Mouse (Mus musculus) heart, embryonic 11.5 days (tissue): ENCODE results near the gene Fev. TPM values are rescaled to one million over a fixed set of nuclear protein-coding genes. Genes with fewer than 3 reads are reported as not detected.

Source experiments
- microRNA counts: library from miRNA; unstranded; fragments of <30 nt; microRNA quantifications from one replicate; lab custom pipeline; 2015
- microRNA-seq: library from miRNA; unstranded; fragments of <30 nt; microRNA quantifications from one replicate; pipeline ENCODE4, GENCODE M21; 2016; ENCODE audit warnings: borderline number of aligned reads
- polyA plus RNA-seq: library from polyadenylated mRNA; unstranded; fragments of >200 nt; fragmentation: Nextera tagmentation; extraction: Ambion mirVana; gene quantifications from 2 replicates; pipeline ENCODE4 v1.2.1, GENCODE M21; 2014

The Fev gene
- polyA plus RNA-seq, 1 experiment from 2014 or later: 1.4 TPM

MicroRNAs encoded within 50 kb of the gene (microRNA counts, 519-probe panel; counts per million panel counts)
- microRNA mmu-miR-375 (lab: Ali Mortazavi, UCI): 32.2 counts per million

Small RNA genes lying within 50 kb of the gene (microRNA-seq; reads per million reads assigned to microRNA genes)
- gene Mir375: 141 reads per million, percentile 66 among the genes with 10 or more reads in this experiment

Other genes with a start within 250 kb of the Fev start
- 15.8 and 21.4 TPM in 2 replicates for gene Ttll4, start 223.7 kb downstream of the Fev start, polyA plus RNA-seq
- 14.3 and 15.2 TPM in 2 replicates for gene Cyp27a1, start 171.8 kb downstream of the Fev start, polyA plus RNA-seq
- 5.5 and 5.7 TPM in 2 replicates for gene Prkag3, start 136.2 kb downstream of the Fev start, polyA plus RNA-seq
- gene Wnt6, start 113.5 kb downstream of the Fev start, polyA plus RNA-seq: 0.46 and 0.68 TPM in 2 replicates
- gene Wnt10a, start 93.9 kb downstream of the Fev start, polyA plus RNA-seq: not detected in 2 replicates
- gene Cdk5r2, start 30.5 kb downstream of the Fev start, polyA plus RNA-seq: 0.30 and 0.48 TPM in 2 replicates
- not detected in 2 replicates for gene Cryba2, start 7.7 kb upstream of the Fev start, polyA plus RNA-seq
- gene Cfap65, start 50.2 kb upstream of the Fev start, polyA plus RNA-seq: not detected in 2 replicates
- 0.16 and 0.17 TPM in 2 replicates for gene Ihh, start 66.3 kb upstream of the Fev start, polyA plus RNA-seq
- 7.6 and 8.5 TPM in 2 replicates for gene Nhej1, start 239.8 kb upstream of the Fev start, polyA plus RNA-seq
- gene Slc23a3, start 248.5 kb upstream of the Fev start, polyA plus RNA-seq: 0.20 TPM in 1 of 2 replicates, not detected in the other